Mouse (Mus musculus) thymus, postnatal 25 days (tissue): ENCODE data around the gene Mertk.
"Not testable (repeated sequence)": the region's sequence is repeated elsewhere in the genome, so short reads cannot be mapped to it uniquely, and the experiment has no call there.

ENCODE experiments used
- DNase-seq: peaks from one replicate; pipeline ENCODE4 v3.0.0; 2022

Gene Mertk

GRCm38 (mm10) chr2:128698693-128699181, at the start of gene Mertk:
Mertk (plus strand) TSS chr2:128698956.
- no peak for DNase-seq

- no peak for DNase-seq
Measured at GRCm38 (mm10) chr2:128680661-128681060, 18.1 kb upstream of the Mertk start.

DNA sequence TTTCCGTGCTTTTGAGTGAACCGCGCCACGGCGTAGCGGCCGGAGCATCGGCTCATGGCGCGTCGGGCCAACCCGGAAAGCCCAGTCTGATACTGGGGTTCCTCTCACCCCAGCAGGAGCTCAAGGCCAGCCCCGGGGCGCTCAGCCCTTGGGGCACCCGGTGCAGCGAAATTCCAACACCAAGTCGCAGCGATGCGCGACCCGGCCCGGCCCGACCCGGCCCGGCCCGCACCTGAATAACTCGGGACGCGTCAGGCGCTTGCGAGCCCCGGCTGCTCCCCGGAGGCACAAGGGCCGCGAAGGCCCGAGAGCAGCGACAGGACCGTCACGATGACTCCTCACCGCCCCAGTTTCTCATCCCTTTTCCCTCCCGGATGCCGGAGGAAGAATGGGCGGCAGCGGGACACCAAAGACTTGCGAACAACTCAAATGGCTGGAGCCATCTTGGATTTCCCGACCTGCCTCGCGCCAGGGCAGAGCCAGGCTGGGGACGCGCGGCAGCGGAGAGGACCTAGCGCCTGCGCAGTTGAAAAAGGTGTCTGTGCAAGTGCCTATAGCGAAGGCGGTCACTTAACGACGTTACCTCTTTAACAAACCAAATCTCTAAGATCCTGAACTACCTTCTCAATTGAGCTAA, 11.7 kb upstream of the Mertk start, which contains the start of gene Anapc1:
Gene Anapc1 (minus strand): TSS at position 471 of the 637 bp plus-strand sequence.
- peak; percentile 88 for DNase-seq

DNA sequence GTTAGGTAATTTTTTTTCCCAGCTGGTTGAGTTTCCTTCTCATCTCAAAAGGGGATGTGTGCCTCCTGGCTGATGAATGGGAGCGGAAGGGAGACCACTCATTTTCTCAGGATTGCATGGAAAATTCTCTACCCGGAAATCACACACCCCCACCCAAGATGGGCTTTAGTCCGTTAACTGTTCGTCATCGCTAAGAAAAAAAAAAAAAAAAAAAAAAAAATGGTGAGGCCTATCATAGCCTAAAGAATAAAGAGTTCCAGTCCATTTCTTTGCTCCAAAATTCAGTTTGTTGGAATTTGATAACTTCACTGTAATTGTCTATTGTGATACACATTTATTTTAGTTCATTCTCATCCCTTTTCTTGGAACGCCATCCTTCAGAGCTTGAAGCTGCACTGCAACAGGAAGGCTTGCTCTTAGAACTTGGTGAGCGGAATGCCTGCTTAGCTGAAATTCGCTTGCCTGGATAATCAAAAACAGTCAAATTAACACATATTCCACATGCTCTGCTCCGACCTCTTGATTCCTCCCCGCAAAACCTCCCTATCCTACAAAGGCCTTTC, 11.1 kb upstream of the Mertk start:
- DNase-seq = no peak

- DNase-seq = no peak
Measured at GRCm38 (mm10) chr2:128692336-128692735, 6.4 kb upstream of the Mertk start.

DNA sequence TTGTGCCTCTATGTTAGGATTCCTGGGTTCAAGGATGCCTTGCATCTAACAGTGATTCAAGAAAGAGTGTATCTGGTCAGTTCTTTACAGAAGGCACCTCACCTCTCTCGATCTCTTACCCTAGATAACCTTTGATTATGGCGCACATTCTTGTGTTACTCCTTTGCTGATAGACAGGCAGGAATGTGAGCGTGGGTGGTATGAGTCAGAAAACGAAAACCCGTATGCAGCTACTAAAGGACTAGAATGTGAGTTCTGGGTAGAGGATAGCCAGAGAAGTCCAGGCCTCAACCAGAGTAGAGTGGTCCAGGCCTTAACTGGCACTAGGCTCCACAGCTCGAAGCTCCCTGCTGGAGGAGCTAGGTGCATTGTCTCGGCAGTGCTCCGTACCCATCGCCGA, 6.0 kb upstream of the Mertk start:
- DNase-seq = no peak

DNA sequence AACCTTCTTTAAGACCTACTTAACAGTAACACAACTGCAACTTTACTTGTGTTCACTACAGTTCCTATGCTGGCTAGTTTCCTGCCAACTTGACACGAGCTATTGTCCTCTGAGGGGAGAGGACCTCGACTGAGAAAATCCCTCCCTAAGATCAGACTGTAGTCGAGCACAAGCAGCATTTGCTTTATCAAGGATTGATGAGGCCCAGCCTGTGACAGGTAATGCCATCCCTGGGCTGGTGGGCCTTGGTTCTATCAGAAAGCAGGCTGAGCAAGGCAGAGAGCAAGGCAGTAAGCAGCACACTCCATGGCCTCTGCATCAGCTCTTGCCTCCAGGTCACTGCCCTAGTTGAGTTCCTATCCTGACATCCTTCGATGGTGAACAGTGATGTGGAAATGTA, 5.5 kb upstream of the Mertk start:
- DNase-seq = no peak

DNA sequence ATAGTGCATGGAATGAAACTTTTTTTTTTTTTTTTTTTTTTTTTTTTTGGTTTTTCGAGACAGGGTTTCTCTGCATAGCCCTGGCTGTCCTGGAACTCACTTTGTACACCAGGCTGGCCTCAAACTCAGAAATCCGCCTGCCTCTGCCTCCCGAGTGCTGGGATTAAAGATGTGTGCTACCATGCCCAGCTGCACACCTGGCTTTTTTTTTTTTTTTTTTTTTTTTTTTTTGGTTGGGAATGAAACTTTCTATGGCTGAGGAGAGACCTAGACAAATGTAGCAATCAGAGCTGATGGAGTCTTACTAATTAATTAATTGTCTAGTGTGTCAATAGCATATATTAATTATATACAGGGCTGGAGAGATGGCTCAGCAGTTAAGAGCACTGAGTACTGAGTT, 4.9 kb upstream of the Mertk start:
- DNase-seq = not testable (repeated sequence)

DNA sequence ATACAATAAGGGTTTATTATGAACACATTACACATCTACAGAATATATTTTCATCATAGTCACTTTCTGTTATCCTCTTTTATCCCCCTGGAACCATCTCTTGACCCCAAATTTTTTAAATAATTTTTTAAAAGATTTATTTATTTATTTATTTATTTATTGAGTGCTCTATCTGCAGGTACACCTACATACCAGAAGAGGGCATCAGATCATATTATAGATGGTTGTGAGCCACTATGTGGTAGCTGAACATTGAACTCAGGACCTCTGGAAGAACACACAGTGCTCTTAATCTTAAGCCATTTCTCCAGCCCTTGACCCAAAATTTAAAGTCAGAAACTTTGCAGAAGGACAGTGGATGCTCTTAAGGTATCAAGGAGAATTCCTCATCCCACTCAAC, 4.2 kb upstream of the Mertk start:
- no peak for DNase-seq

- no peak for DNase-seq
Measured at GRCm38 (mm10) chr2:128696426-128696825, 2.3 kb upstream of the Mertk start.

- DNase-seq = no peak
Measured at GRCm38 (mm10) chr2:128697047-128697446, 1.7 kb upstream of the Mertk start.

- DNase-seq = no peak
Measured at GRCm38 (mm10) chr2:128697566-128697965, 1.2 kb upstream of the Mertk start.

DNA sequence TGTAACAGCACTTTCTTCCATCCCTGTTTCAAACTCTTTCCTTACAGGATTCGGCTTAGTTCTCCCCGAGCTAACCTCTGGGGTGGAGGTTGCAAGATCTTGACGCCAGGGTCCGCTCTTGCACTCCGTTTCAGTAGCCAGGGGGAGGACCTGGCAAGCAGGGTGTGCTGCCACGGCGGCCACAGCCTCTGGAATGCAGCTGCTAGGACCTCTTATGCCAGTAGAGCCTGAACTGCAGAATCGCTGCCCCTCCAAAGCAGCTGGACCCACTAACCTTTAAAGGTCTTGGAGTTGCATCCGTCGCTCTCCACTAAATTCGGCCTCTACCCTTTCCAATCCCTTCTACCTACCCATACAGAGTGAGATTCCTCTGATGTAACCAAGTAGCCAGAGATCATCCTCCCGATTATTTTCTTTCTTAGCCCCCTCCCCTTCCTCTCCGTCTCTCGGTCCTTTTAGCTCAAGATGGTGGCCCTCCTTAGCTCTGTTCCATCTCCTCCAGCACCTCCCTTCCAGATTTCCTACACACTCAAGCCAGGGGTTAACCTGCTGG, 540 bp upstream of the Mertk start:
- DNase-seq = peak; percentile 45

GRCm38 (mm10) chr2:128699201-128699885, 587 bp downstream of the Mertk start:
- no peak for DNase-seq

GRCm38 (mm10) chr2:128704474-128704873, 5.7 kb downstream of the Mertk start:
- no peak for DNase-seq

DNA sequence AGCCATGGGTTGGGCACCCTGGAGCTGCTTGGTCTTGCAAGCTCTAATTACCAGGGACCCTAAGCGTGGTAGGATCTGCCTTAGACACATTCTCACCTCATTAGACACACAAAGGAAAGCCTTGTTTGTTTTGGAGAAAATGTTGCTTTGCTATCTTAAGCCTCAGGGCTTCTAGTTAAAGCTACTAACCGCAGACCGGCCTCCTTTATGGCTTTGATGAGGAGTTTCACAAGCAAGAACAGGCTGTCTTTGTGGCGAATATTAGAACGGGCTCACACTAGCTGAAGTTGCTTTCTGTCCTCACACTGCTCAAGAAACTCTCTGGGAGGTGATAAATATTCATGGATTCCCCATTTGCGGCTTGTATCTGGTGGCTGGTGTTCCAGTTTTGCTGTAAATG, 10.5 kb downstream of the Mertk start:
- no peak for DNase-seq

DNA sequence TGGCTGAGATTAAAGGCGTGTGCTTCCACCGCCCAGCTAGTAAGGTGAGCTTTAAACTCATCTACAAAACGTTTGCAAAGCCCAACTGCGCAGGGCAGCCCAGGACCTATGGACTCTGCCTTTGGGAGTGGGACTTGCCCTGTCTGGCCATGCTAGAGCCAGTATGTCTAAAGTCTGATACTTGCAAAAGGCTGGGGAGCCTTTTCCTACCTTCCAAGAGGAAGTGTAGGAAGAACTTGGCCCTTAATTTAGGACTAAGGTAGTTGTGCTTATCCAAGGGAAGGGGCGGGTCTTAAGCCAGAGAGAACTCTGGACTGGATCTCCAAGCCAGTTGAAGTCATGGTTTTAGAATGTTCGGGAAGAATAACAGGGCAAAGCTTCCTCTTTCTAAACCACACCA, 11.9 kb downstream of the Mertk start:
- DNase-seq = no peak

DNA sequence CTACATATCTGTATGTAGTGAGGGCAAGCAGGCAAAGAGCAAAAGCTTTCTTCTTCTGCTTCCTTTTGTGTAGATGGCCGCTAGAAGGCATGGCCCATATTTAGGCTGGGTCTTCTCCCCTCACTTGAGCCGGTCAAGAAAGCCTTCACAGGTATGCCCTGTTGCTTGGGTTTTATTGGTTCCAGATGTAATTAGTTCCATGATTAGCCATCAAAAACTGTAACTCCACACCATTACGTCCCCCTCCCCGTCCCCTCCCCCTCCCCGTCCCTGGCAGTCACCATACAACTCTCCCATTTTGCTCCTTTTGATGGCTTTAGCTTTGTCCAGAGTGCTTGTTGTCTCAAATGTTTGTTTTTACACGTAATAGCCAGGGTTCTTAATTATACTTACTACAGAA, 14.2 kb downstream of the Mertk start:
- DNase-seq = no peak

- DNase-seq = no peak
Measured at GRCm38 (mm10) chr2:128713548-128714003, 14.8 kb downstream of the Mertk start.

GRCm38 (mm10) chr2:128714724-128715241, 16.0 kb downstream of the Mertk start:
- no peak for DNase-seq

DNA sequence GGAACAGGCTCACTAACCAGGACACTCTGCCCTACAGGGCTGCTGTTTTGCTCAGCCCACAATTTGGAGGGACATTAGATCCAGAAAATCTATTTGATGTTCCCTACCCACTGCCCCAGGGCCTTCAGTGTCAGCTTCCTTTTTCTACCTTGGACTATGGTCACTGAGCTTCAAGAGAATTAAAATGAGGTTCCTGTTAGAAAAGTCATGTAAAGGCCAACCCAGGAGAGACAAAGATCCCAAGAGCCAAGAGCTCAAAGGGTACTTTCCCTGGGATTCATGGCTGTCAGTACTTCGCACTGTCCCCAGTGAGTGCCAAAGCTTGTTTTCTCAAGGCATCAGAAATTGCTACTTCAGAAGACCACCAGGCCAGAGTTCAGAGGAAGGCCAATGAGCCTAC, 17.2 kb downstream of the Mertk start:
- DNase-seq = no peak

DNA sequence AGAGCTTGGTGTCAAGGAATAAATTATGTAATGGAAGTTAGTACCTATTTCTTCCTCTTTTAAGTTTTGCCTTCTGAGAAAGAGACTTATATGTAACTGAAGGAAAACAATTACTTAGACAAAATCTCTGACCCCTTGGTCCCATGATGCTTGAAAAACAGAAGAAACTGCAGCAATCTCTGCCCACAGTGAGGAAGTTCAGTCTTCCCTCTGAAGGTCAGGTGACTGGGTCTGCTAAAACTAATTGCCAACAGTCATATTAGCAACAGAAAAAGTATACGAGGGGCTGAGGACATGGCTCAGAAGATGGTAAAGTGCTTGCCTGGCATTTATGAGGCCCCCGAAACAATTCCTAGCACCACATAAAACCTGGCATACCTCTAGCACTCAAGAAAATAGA, 20.6 kb downstream of the Mertk start:
- DNase-seq = no peak

GRCm38 (mm10) chr2:128722106-128722710, 23.5 kb downstream of the Mertk start:
- DNase-seq = no peak
